Mouse (Mus musculus): ENCODE measurements at regions not wholly inside any gene's neighbourhood (a gene's known extent, or its start where the extent isn't known, plus 50 kb on each side); places are given as distances from the start of the nearest gene placed in this dataset.

- no peaks in the 10 kb centered on the region for H3K9me3 ChIP-seq (ENCODE audit: low read length)
- no peak overlapping the region; the same call in 1 of the 2 replicates for H3K4me2 ChIP-seq (ENCODE audit: low read depth)
- no peak for ATAC-seq
- no peaks in the 10 kb centered on the region for H3K27me3 ChIP-seq (ENCODE audit: insufficient read depth, low read length)
- no peak for DNase-seq
- H3K27ac ChIP-seq (ENCODE audit: low read depth, low read length), result no peak overlapping the region
- H3K4me3 ChIP-seq (ENCODE audit: low read depth, low read length), result peak overlapping the region; percentile 2; the same call in 1 of the 2 replicates
- no peaks in the 10 kb centered on the region for H3K36me3 ChIP-seq (ENCODE audit: insufficient read depth)
- no peaks in the 10 kb centered on the region for H3K4me1 ChIP-seq (ENCODE audit: insufficient read depth)
- H3K9ac ChIP-seq, result 0 out of 2 replicates have a peak overlapping the region, but pooled peaks have one; percentile 7
- no peak for TF ChIP-seq CTCF (IDR thresholded peaks at IDR 0.05; ENCODE audit: low read depth)
- 93% methylated on average over 6 of the region's 6 CpGs for WGBS
Measured at GRCm38 (mm10) chr5:44917816-44918213, 118.3 kb upstream of the Ldb2 start.

DNA sequence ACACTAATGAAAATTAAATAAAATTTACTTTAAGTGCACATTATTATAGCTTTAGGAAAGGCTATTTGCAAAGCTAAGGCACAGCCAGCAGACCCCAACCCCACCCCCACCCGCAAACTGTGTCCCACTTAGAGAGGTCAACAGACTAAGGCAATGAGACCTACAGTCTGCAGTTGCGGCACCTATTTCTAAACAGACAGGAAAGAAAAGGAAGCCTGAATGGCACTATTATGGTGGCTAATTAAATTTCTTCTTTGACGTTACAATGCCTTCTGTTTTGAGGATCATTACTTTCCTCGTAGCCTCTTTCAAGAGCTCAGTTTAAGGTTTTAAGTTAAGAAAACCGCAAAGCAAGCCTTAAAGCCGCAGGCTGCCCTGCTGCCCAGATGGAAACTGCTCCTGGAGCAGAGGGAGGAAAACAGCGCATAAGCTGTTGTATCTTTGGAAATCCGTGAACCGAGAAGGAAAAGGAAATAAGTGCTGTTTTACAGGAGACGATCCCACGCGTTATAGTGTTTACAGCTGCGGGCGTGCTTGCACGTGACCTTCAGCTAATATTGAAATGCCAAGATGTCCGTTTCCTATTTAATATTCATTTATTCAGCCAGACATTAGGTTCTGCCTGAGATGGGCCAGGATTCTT, 117.8 kb upstream of the Ldb2 start:
- WGBS, result 14% methylated on average over 16 of the region's 16 CpGs
- DNase-seq, result peak; percentile 55
- peak; percentile 45 for ATAC-seq
- H3K4me3 ChIP-seq (ENCODE audit: low read depth, low read length), result peak overlapping the region; percentile 2; the same call in 1 of the 2 replicates
- no peak overlapping the region for H3K27ac ChIP-seq (ENCODE audit: low read depth, low read length)
- H3K4me1 ChIP-seq (ENCODE audit: insufficient read depth), result no peaks in the 10 kb centered on the region
- TF ChIP-seq CTCF (IDR thresholded peaks at IDR 0.05; ENCODE audit: low read depth), result no peak
- H3K27me3 ChIP-seq (ENCODE audit: insufficient read depth, low read length), result no peaks in the 10 kb centered on the region
- no peaks in the 10 kb centered on the region for H3K9me3 ChIP-seq (ENCODE audit: low read length)
- H3K36me3 ChIP-seq (ENCODE audit: insufficient read depth), result no peaks in the 10 kb centered on the region
- peak overlapping the region; percentile 39 for H3K4me2 ChIP-seq (ENCODE audit: low read depth)
- H3K9ac ChIP-seq, result peak overlapping the region; percentile 7; the same call in 1 of the 2 replicates

GRCm38 (mm10) chr5:44902541-44902940, 103.1 kb upstream of the Ldb2 start:
- H3K27me3 ChIP-seq (ENCODE audit: insufficient read depth, low read length), result no peaks in the 10 kb centered on the region
- no peaks in the 10 kb centered on the region for H3K36me3 ChIP-seq (ENCODE audit: insufficient read depth)
- H3K9me3 ChIP-seq (ENCODE audit: low read length), result no peaks in the 10 kb centered on the region
- no peaks in the 10 kb centered on the region for H3K4me1 ChIP-seq (ENCODE audit: insufficient read depth)
- H3K4me2 ChIP-seq (ENCODE audit: low read depth), result no peak overlapping the region
- H3K9ac ChIP-seq, result no peak overlapping the region
- no peak for TF ChIP-seq CTCF (IDR thresholded peaks at IDR 0.05; ENCODE audit: low read depth)
- ATAC-seq (no peak), DNase-seq (peak; percentile 20)
- WGBS, result 70% methylated on average over 6 of the region's 6 CpGs
- no peak overlapping the region for H3K4me3 ChIP-seq (ENCODE audit: low read depth, low read length)
- H3K27ac ChIP-seq (ENCODE audit: low read depth, low read length), result no peak overlapping the region

DNA sequence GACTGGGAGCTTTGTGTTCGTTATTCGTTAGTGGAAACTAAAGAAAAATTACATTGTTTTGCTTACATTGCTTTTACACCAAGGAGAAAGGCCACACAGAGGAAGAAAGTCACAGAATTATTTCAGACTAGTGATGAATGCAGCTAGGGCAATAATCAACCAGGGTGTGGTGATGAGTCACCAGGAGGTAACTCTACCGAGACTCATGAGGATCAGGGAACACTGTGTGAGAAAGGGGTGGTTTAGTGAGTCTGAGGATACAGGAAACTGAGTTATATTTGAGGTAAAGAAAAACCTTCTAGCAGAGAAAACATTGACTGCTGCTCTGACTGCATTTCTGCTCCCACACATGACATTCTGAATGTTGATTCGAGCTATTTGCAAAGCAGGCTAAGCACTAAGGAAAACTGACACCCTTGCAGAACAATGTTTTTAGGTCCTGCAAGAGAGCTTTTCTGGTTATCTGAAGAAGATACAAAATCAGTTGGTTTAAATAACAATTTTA, 87.1 kb upstream of the Ldb2 start:
- no peak overlapping the region for H3K4me3 ChIP-seq (ENCODE audit: low read depth, low read length)
- H3K4me2 ChIP-seq (ENCODE audit: low read depth), result no peak overlapping the region
- H3K9ac ChIP-seq, result no peak overlapping the region
- ATAC-seq (no peak), DNase-seq (no peak)
- no peaks in the 10 kb centered on the region for H3K9me3 ChIP-seq (ENCODE audit: low read length)
- WGBS, result 81% methylated on average over 4 of the region's 4 CpGs
- H3K4me1 ChIP-seq (ENCODE audit: insufficient read depth), result no peaks in the 10 kb centered on the region
- H3K27me3 ChIP-seq (ENCODE audit: insufficient read depth, low read length), result no peaks in the 10 kb centered on the region
- no peak overlapping the region for H3K27ac ChIP-seq (ENCODE audit: low read depth, low read length)
- TF ChIP-seq CTCF (IDR thresholded peaks at IDR 0.05; ENCODE audit: low read depth), result no peak
- H3K36me3 ChIP-seq (ENCODE audit: insufficient read depth), result no peaks in the 10 kb centered on the region

GRCm38 (mm10) chr5:44876946-44877345, 77.5 kb upstream of the Ldb2 start:
- DNase-seq, result peak; percentile 48
- Histone ChIP-seq H3K9ac (no peak overlapping the region), H3K9me3 (ENCODE audit: low read length) (no peaks in the 10 kb centered on the region), H3K4me3 (ENCODE audit: low read depth, low read length) (no peak overlapping the region), H3K27me3 (ENCODE audit: insufficient read depth, low read length) (no peaks in the 10 kb centered on the region), H3K4me1 (ENCODE audit: insufficient read depth) (no peaks in the 10 kb centered on the region), H3K27ac (ENCODE audit: low read depth, low read length) (no peak overlapping the region), H3K36me3 (ENCODE audit: insufficient read depth) (no peaks in the 10 kb centered on the region), H3K4me2 (ENCODE audit: low read depth) (no peak overlapping the region)
- WGBS, result 73% methylated on average over 3 of the region's 3 CpGs
- ATAC-seq, result peak; percentile 36; the same call in 1 of the 2 replicates
- no peak for TF ChIP-seq CTCF (IDR thresholded peaks at IDR 0.05; ENCODE audit: low read depth)

DNA sequence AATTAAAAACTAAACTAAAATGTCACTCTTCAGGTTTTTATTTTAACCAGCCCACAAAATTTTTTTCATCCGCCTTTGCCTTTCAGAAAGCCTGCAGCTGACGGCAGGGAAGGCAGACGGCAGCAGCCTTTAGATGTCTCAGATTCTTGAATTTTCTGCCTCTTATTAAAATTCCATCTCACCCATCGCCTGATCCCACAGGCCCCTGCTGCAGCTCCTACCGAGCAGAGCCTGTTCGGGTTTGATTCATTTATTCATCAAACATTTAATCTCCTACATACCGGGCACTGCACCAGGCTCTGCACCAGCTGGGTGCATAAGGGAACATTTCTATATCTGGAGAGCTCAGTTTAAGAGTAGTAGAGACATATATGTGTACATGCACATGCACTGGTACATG, 72.8 kb upstream of the Ldb2 start:
- no peak overlapping the region for H3K4me2 ChIP-seq (ENCODE audit: low read depth)
- no peak for TF ChIP-seq CTCF (IDR thresholded peaks at IDR 0.05; ENCODE audit: low read depth)
- H3K4me3 ChIP-seq (ENCODE audit: low read depth, low read length), result no peak overlapping the region
- no peaks in the 10 kb centered on the region for H3K4me1 ChIP-seq (ENCODE audit: insufficient read depth)
- DNase-seq (peak; percentile 48), ATAC-seq (peak; percentile 60)
- H3K9ac ChIP-seq, result no peak overlapping the region
- 32% methylated on average over 7 of the region's 7 CpGs for WGBS
- H3K27ac ChIP-seq (ENCODE audit: low read depth, low read length), result peak overlapping the region; percentile 42; the same call in 1 of the 2 replicates
- H3K27me3 ChIP-seq (ENCODE audit: insufficient read depth, low read length), result no peaks in the 10 kb centered on the region
- H3K36me3 ChIP-seq (ENCODE audit: insufficient read depth), result no peaks in the 10 kb centered on the region
- H3K9me3 ChIP-seq (ENCODE audit: low read length), result no peaks in the 10 kb centered on the region

DNA sequence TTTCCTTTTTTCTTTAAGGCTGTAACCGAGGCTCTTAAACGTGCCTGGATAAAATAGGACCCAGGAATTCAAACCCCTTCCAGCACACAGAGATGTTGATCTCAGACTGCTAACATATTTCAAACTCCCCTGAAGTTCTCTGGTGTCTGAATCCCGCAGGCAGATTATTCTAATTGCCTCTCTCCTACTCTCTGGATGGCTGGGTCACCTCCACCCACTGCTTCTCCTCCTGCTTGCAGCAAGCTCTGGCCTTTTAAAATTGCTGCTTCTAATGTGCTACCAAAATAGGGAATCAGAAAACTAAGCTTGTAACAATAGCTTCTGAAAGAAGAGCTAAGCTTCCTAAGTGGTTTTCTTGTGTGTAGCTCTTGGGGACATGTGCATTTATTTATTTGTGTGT, 64.4 kb upstream of the Ldb2 start:
- H3K9me3 ChIP-seq (ENCODE audit: low read length), result no peaks in the 10 kb centered on the region

More for the DNA sequence above, 64.4 kb upstream of the Ldb2 start:
- H3K4me1 ChIP-seq (ENCODE audit: insufficient read depth), result no peaks in the 10 kb centered on the region
- H3K27me3 ChIP-seq (ENCODE audit: insufficient read depth, low read length), result no peaks in the 10 kb centered on the region
- 44% methylated on average over 3 of the region's 3 CpGs for WGBS
- no peak for TF ChIP-seq CTCF (IDR thresholded peaks at IDR 0.05; ENCODE audit: low read depth)
- DNase-seq (no peak), ATAC-seq (no peak)
- no peak overlapping the region for H3K27ac ChIP-seq (ENCODE audit: low read depth, low read length)
- H3K9ac ChIP-seq, result no peak overlapping the region
- H3K36me3 ChIP-seq (ENCODE audit: insufficient read depth), result no peaks in the 10 kb centered on the region
- no peak overlapping the region for H3K4me3 ChIP-seq (ENCODE audit: low read depth, low read length)
- no peak overlapping the region for H3K4me2 ChIP-seq (ENCODE audit: low read depth)
